Mouse (Mus musculus) olfactory bulb, adult 2 months (tissue): ENCODE measurements around the gene Ccin.

ENCODE experiments used
- CTCF ChIP-seq: fragments of 200-500 bp; IDR thresholded peaks from 2 replicates; pipeline ENCODE4 v1.5.1; 2012; ENCODE audit warnings: low read depth, mild to moderate bottlenecking, low read length, moderate library complexity; ENCODE audit not compliant: insufficient read depth
- POLR2A ChIP-seq: fragments of 200-500 bp; IDR thresholded peaks from 2 replicates; pipeline ENCODE4 v1.6.1; 2012; ENCODE audit warnings: mild to moderate bottlenecking, low read depth, low read length, moderate library complexity; ENCODE audit not compliant: insufficient read depth

- no peak for TF ChIP-seq CTCF
- no peak for TF ChIP-seq POLR2A
These were observed 21.5 kb downstream of the Ccin start for GRCm38 (mm10) chr4:44004623-44005409.
